Comparison of ENCODE assay signal across 12 mouse cellular contexts in genomic region chr7:67520959-67521358, GRCm38 (mm10).
DNase-seq lines count a peak whose midpoint lies in the region; ATAC-seq and TF ChIP-seq lines count a peak whose summit lies in the region.
"Had no signal": no experiment of that assay in that cellular context is flagged by ENCODE, and none has a peak within 500 bp of the region (broad histone marks: within the 10 kb centered on the region; RNA-seq: fewer than 3 reads in every experiment).

No protein-coding gene starts in this region.

- TF ChIP-seq CTCF in gastrocnemius, adult 2 months (IDR thresholded peaks at IDR 0.05) = peak; percentile 63

- H3K4me3 ChIP-seq in gastrocnemius, adult 2 months = no peak overlapping the region
- H3K4me3 ChIP-seq in midbrain, embryonic 16.5 days (ENCODE audit: low read depth, low read length) = no peak overlapping the region
- H3K4me3 ChIP-seq in midbrain, embryonic 14.5 days (replicated peaks; ENCODE audit: low read depth, low read length) = no peak overlapping the region
- H3K4me3 ChIP-seq: hindbrain, embryonic 15.5 days; limb, embryonic 13.5 days had no signal

- no peak overlapping the region for H3K27ac ChIP-seq in gastrocnemius, adult 2 months
- H3K27ac ChIP-seq in midbrain, embryonic 16.5 days (ENCODE audit: low read length) = no peak overlapping the region
- no peak overlapping the region for H3K27ac ChIP-seq in midbrain, embryonic 14.5 days (replicated peaks; ENCODE audit: low read depth, low read length)
- H3K27ac ChIP-seq: hindbrain, embryonic 15.5 days; limb, embryonic 13.5 days had no signal

- no peaks in the 10 kb centered on the region for H3K36me3 ChIP-seq in midbrain, embryonic 16.5 days (ENCODE audit: control insufficient read depth, insufficient read depth, low read length)
- H3K36me3 ChIP-seq in midbrain, embryonic 14.5 days (ENCODE audit: control insufficient read depth, insufficient read depth, low read length) = no peaks in the 10 kb centered on the region; the same call in 1 of the 2 replicates
- H3K36me3 ChIP-seq: hindbrain, embryonic 15.5 days; limb, embryonic 13.5 days had no signal

- WGBS in midbrain, embryonic 16.5 days = 86% methylated on average over 4 of the region's 4 CpGs
- 85% methylated on average over 4 of the region's 4 CpGs for WGBS in midbrain, embryonic 14.5 days

- H3K9me3 ChIP-seq in midbrain, embryonic 16.5 days (replicated peaks; ENCODE audit: control insufficient read depth, low read length, poor library complexity, severe bottlenecking) = no peaks in the 10 kb centered on the region
- no peaks in the 10 kb centered on the region for H3K9me3 ChIP-seq in midbrain, embryonic 14.5 days (ENCODE audit: control insufficient read depth, low read length)
- H3K9me3 ChIP-seq: hindbrain, embryonic 15.5 days; limb, embryonic 13.5 days had no signal

- H3K4me2 ChIP-seq in midbrain, embryonic 16.5 days (ENCODE audit: low read length) = no peak overlapping the region
- H3K4me2 ChIP-seq in midbrain, embryonic 14.5 days (ENCODE audit: low read length) = no peak overlapping the region
- H3K4me2 ChIP-seq: hindbrain, embryonic 15.5 days; limb, embryonic 13.5 days had no signal

- intact Hi-C loops in gastrocnemius, adult 2 months (cut with DNase I) = no loop called here

- no peak overlapping the region for H3K9ac ChIP-seq in midbrain, embryonic 16.5 days (ENCODE audit: low read depth, low read length)
- no peak overlapping the region for H3K9ac ChIP-seq in midbrain, embryonic 14.5 days (replicated peaks; ENCODE audit: low read length)
- H3K9ac ChIP-seq: hindbrain, embryonic 15.5 days; limb, embryonic 13.5 days had no signal

- no peaks in the 10 kb centered on the region for H3K4me1 ChIP-seq in midbrain, embryonic 16.5 days (ENCODE audit: control insufficient read depth, insufficient read depth, low read length)
- H3K4me1 ChIP-seq in midbrain, embryonic 14.5 days (ENCODE audit: control insufficient read depth, insufficient read depth, low read length) = peaks cover 3% of the 10 kb centered on the region; the same call in 1 of the 2 replicates
- H3K4me1 ChIP-seq: hindbrain, embryonic 15.5 days had no signal

- no peaks in the 10 kb centered on the region for H3K27me3 ChIP-seq in midbrain, embryonic 16.5 days (ENCODE audit: control insufficient read depth, insufficient read depth, low read depth, low read length)
- H3K27me3 ChIP-seq in midbrain, embryonic 14.5 days (ENCODE audit: control insufficient read depth, insufficient read depth, low read length) = no peaks in the 10 kb centered on the region
- H3K27me3 ChIP-seq: hindbrain, embryonic 15.5 days; limb, embryonic 13.5 days had no signal

- ATAC-seq in midbrain, embryonic 16.5 days = peak; percentile 28; the same call in 1 of the 2 replicates
- no peak for ATAC-seq in midbrain, embryonic 14.5 days (ENCODE audit: low FRiP score, low TSS enrichment)
- ATAC-seq in megakaryocyte-erythroid progenitor cell, adult 5-6 weeks (replicated peaks; ENCODE audit: low FRiP score, low TSS enrichment, poor library complexity, severe bottlenecking) = no peak

- no peak for DNase-seq in gastrocnemius, adult 2 months
- DNase-seq in gastrocnemius, adult 8-10 months (ENCODE audit: low spot score in 2 of 2) = no peak
- no peak for DNase-seq in midbrain, embryonic 14.5 days
- DNase-seq in kidney, postnatal 36 days = peak; percentile 17 to 55
- DNase-seq in thymus, postnatal 4 days = peak; percentile 62
- DNase-seq in layer of hippocampus, adult 9-10 months (ENCODE audit: low spot score) = no peak
- DNase-seq: cerebellum, adult 11-12 months; right cerebral cortex, postnatal 25 days had no signal

Comparison
In these comparisons a context has a peak if more than half of its experiments do, and no peak if none do; other contexts are left out.
1. DNase-seq: peak in kidney, postnatal 36 days (2 of 2) and thymus, postnatal 4 days (single experiment); none in gastrocnemius, adult 2 months (single experiment), gastrocnemius, adult 8-10 months (0 of 2), midbrain, embryonic 14.5 days (single experiment) and layer of hippocampus, adult 9-10 months (single experiment).